Mouse (Mus musculus): ENCODE results near the gene Clic6. TPM values are rescaled to one million over a fixed set of nuclear protein-coding genes. Genes with fewer than 3 reads are reported as not detected.
A peak's percentile ranks its signal among the peaks of the same experiment; 100 is the strongest.

The Clic6 gene
- total RNA-seq, 2 experiments from 2014 or later, result 0.13 to 0.23 TPM

DNA sequence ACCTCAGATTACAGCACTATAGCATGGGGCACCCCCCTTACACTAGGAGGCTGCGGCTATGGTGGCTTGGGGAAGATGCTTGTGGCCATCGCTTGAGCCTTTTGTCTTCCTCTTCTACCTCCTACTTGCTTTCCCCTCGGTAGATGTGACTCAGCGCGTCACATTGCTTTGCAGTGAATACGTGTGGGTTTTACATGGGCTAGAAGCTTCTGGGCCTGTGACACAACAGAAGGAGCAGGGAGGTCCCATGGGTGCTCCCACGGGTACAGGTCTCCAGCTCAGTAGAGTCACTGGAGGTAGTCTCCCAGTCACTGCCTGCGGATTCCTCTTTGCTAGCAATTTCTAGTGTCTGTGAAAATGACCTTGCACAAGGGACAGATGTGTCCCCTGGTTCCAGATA, 39.1 kb downstream of the Clic6 start:
- no peak for DNase-seq

DNA sequence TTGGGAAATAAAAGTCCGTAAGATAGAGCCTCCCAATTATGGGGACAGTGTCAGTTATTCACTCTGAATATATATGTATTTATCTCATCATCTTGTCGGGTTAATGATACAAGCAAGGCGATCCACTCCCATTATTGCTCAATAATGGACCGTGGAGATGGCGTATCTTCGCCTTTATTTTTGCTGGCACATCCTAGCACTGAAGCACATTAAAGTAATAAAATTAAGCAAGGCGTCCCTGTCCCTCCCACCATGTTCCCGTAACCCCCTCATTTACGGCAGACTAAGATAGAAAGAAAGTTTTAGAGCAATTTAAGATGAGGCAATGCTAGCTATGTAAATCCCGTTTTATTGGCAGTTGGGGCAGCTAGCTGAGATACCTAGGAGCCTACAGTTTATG, 40.4 kb downstream of the Clic6 start:
- DNase-seq, result no peak

DNA sequence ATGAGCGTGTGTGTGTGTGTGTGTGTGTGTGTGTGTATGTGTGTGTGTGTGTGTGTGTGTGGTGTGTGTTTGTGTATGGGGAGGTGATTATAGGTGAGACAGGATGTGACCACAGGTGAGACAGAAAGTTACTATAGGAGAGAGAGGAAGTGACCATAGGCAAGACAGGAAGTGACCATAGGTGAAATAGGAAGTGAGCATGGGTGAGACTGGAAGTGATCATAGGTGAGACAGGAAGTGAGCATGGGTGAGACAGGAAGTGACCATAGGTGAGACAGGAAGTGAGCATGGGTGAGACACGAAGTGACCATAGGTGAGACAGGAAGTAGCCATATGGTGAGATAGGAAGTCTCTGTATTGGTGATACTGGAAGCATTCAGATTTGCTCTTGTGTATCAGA, 49.7 kb downstream of the Clic6 start:
- no peak for DNase-seq

DNA sequence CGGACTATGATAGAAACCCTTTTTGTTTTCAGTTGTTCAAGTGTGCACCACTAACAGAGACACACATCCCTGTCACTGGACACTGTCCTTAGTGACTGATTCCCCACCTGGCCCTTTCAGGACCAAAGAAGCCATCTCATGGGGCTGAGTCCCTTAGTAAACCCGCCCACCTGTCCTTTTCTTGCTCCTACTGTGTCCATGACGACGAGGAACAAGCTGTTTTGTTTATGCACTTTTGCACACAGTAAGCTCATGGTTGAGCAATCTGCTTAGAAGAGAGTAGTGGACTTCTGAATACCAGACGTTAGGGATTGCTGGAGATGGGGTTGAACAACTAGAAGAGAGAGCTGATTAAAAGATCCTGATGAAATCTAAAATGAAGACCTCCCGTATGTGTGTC, 52.8 kb downstream of the Clic6 start:
- no peak for DNase-seq

DNA sequence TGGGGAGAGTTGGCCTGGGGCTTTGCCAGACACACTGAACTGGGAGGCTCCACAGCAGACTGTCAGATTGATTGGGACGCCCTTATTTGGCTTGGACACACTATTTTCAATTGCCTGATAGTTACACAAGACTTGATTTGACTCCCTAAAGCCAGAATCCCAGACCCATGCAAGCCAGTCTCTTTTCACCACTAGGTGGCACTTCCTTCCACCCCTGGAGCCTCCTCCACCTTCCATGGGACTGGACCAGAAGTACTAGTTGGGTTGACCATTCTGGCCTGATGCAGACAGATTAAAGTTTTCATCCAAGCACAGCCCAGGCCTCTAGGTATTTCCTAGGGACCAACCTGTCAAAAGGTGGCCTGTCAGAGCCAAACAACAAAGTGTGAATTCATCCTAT, 58.7 kb downstream of the Clic6 start:
- DNase-seq, result peak; percentile 28 to 63

DNA sequence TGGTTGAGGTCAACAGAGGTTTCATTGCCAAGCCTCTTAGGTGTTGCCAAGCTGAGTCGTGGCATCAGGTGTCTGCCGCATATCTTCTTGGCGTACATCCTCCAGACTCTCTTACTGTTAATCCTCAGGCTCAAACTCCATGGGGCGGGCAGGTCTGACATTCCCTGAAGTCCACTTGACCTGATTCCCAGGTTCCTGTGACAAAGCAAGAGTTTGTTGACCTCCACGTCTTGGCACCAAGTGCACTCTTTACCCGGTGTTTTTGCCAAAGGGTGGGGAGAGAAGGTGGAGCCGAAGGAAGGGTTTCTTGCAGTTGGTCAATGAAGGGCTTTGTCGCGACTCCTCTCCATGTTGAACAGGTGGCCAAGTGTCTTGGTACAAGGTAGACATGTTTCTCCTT, 63.1 kb downstream of the Clic6 start:
- no peak for DNase-seq

DNA sequence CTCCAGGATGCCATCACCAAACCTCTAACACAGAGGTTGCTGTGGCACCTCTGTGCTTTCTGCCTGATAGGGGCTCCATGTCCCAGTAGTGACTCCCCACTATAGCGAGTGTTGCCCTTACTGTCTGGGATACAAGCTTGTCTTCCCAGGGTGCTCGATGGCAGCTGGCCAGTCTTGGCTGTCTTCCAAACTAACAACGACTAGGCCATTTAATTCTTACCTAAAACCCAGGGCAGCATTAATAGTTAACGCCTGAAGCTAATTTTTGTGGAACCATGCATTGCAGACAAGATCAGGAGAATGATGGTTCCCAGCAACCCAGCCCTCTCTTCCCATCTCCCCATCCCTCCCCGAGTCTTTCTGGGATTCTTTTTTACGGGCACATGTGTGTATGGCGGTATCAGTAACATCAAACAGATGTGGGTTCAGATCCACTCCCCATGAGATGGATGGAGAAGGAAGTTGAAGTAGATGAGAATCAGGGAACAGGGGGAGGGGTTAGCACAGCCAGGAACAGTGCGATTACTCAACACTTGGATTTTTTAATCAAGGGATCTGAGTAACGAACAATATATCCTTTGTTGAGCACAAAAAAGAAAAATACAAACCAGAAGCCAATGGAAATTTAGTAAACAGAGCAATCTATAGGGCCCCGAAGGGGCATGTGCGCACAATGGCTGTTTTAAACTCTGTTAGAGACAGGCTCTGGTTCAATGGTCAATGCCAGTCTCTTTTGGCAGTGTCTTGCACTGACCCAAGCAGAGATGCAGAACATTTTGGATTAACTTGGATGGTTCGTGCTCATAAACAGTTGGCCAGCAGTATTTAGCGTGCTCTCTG, 66.0 kb downstream of the Clic6 start:
- peak; percentile 8 to 27 for DNase-seq

DNA sequence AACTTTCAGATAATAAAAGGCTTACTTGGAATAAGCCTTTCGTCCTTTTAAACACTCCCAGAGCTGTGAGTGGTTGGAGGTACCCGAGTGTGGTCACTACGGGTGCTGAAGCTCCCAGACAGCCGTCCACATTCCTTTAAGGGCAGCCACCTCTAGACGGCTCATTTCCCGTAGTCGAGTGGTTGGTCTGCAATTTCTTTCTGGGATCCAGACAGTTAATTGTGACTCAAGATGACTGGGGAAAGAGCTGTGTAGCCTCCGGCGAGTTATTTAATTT, 66.5 kb downstream of the Clic6 start:
- no peak for DNase-seq

DNA sequence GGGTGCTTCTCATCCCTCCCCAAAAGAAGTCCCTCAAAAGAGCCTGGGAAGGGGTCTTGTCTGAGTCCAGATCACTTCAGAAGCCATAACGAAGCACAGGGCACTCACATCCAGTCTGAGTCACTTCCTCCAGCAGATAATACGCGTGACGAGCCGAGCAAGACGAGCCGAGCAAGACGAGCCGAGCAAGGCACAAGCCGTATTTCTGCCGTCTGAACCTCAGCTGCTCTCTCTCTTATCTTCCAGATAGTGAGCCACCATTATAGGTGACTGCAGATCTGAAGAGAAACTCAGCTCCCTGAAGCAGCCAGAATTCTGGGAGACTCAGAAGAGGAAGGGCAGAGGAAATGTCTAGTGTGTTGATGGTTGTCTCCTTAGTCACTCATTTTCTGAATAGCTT, 67.3 kb downstream of the Clic6 start:
- no peak for DNase-seq

DNA sequence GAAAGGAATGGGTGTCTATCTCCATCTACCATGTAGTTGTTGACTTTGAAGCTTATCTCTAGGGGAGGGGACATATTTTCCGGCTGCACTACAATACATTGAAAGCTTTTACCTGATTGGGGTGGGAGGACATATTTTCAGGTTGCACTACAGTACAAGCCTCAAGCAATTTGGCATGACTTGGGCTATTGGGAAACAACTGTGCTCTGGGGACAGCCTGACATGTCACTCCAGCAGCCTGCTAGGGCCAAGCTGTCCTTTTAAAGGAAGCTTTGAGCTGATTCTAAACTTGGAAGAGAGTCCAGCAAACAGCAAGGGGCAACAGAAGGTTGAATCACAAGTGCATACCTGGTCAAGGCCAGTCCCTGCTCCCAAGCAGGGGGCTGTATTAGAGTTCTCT, 69.5 kb downstream of the Clic6 start:
- peak in 1 of 2 experiments; percentile 11 for DNase-seq

DNA sequence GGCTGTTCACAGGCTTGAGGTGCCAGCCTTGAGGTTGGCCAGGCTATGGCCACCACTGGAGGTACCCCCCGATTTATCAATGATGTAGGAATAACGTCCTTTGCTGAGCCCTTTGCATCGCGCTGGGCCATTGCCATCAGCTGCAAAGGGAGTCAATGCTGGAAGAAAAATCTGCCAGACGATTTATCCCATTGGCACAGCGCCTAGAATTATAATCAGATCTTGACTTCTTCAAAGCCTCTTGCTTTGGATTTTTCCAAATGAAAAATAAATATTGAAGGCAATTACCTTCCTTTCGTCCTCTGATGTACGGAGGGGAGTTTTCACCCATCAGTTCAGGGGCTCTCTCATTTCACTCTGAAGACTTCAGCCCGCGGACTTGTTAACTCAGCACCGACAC, 79.8 kb downstream of the Clic6 start:
- peak in 1 of 2 experiments; percentile 35 for DNase-seq

DNA sequence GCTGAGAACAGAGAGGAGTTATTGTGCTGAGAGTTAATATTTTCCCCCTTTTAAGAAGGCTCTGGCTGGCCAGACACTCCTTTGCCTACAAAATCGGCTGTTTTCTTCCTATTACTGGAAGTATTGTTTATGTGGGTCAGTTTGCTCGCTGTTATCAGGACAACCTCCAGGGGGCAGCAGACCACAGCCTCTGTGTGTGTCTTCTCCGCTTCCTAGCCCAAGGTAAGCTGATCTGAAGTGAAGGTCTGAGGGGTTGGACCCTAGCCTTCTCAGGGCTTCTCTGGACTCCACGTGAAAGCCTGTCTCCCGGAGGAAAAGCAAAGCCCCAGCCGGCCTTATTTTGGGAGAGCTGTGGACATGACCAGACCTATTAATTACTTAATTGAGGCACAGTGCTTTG, 80.2 kb downstream of the Clic6 start:
- DNase-seq, result peak; percentile 82 to 89

DNA sequence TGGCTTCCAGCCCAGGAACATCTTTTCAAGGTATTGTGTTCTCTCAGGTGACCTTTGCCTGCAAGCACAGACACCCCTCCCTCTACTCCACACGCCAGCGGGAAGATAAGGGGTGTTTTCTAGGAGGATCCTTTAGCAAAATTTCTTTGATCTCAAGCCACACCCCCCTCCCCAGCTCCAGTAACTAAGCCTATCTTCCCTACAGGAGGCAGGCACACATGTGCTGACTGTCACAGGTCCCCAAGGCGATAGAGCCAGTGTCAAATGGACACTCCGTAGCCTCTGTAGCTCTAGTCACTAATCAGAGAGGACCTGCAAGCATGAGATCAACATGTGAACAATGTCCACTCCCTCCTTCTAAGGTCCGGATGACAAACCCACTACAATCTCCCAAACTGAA, 80.6 kb downstream of the Clic6 start:
- no peak for DNase-seq

DNA sequence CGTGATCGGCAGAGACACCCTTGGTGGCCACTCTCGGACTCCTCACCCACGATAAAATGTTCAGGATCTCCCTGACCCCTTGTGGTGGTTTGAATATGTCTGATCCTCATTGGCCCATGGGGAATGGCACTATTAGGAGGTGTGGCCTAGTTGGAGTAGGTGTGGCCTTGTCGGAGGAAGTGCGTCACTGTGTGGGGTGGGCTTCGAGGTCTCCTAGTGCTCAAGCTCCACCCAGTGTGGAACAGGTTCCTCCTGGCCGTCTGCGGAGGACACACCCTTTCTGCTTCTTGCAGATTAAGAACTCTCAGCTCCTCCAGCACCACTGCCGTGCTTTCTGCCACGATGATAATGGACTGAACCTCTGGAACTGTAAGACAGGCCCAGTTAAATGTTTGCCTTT, 85.7 kb downstream of the Clic6 start:
- DNase-seq, result no peak

DNA sequence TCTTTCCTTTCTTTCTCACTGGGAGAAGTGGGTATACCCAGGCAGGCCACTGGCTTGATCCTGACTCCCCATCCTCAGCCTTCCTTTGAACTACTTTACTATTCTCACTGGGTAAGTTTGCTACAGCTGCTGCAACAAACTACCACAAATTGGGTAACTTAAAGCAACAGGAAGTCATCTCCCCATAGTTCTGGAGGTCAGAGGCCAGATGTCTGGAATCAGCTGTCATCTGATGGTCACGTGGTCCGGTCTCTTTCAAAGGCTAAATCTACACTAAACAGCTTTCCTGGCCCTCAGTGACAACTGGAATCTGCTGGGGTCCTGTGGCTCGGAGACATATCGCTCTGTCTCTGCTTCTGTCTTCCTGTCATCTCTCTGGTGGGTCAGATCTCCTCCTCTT, 87.7 kb downstream of the Clic6 start:
- no peak for DNase-seq

DNA sequence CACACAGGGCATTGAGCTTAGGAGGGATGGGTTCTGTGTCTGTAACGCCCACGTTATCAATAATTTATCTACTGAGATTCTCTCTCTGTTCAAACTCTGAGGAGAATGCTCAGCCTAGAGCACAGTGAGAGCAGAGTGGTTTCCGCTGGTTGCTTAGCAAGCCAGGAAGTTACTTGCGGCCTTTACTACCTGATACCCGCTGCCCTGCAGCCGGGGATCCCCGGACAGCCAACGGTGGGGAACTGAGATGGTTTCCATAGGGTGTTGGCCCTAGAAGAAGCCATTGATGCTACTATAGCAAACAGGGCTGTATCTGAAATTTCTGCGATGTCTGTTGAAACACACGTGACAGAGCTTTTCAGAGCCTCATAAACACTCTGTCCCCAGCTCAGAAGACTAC, 90.3 kb downstream of the Clic6 start:
- no peak for DNase-seq

DNA sequence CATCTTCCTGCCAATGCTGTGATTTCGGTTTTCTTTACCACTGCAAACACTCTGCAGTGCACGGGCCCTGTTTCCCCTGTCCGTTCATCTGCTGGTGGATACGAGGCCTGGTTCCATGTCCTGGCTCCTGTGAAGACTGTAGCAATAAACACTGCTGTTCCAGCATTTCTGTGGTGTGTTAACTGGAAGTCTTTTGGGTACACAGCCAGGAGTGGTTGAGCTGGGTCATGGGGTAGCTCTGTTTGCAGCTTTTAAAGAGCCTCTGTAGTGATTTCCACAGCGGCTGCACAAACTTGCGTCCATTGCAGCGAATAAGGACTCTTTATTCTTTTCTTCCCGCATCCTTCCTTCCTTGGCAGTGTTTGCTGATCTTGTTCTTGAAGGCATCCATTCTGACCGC, 91.8 kb downstream of the Clic6 start:
- DNase-seq, result no peak

DNA sequence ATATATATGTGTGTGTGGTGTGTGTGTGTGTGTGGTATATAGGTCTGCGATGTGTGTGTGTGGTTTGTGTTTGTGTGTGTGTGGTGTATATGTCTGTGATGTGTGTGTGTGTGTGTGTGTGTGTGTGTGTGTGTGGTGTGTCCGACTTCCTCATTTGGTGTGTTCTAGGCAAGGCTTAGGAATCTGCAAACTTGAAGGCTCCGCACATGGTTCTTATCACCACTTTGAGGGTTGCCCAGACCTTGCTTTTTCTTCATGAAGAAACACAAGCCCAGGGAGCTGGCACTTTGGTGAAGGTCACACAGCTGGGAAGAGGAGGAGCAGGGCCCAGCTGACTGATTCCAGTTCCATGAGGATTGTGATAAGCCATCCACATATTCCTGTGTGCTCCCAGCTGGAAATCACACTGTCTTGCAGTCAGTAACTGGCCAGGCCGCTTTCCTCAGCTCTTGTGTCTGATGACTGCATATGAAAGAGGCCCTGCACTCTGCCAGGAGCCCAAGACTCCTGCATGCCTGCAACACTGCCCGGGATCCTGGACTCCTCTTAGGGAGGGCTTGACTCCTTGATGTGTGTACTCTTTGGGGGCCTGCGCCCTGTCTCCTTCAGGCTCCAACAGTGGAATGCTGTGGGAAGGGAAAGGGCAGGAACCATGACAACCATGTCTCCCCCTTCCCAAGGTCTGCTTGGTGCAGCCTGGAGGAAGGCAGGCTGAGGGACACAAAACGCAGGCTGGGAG, 93.5 kb downstream of the Clic6 start:
- DNase-seq, result peak; percentile 18 to 27

DNA sequence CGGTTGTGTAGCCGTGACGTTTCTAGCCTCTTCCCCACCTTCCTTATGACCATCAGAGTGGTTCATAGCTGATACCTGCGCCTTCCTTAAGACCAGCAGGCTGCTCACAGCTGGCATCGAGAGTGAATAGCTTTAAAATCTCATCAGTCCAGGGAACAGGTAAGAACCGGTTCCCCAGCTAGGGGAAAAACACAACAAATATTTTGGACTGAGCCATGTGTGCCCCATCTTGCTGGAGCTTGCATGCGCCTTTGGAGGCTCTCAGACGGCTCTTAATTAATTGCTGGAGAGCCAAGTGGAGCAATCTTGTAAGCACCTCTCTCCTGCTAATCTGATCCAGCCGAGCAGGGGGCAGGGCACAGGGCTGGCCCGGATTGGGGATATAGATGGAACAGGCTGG, 95.4 kb downstream of the Clic6 start:
- no peak for DNase-seq

DNA sequence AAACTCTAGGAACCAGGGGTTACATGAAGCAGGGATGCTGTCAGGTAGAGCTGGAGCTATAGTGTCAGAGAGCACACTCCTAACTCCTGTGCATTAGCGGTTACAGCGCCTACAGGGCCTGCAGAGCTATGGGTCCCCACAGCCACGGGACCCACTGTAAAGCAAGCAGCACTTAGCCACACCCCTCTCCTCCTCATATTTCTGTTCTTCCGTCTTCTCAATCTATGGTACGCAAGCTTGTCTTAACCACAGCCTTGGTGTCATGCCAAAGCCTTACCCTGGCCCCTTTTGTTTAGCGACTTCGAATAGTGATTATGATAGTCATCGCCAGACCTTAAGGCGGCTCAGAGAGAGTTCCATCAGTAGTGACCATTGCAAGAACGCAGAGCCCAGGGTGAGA, 96.2 kb downstream of the Clic6 start:
- no peak for DNase-seq

DNA sequence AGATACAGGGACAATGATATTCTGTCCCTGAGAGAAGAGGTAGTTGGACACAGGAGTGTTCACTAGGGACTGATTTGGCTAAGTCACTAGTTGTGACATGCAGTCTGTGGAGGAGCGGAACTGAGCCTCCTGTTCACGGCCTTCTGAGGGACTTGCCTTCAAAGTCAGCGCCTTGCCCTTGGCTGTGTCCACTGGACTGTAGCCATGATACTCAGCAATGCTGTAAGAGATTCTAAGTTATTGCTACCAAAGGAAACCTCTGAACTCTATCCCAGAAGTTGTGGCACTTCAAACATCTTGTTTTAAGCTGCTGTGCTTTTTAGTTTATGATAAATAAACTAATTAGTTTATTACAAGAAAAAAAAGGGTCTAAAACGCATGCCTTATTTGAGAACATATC, 102.3 kb downstream of the Clic6 start:
- DNase-seq, result peak; percentile 8 to 32

Measured in adrenal gland, postnatal 36 days (tissue).